Mouse (Mus musculus) frontal cortex, postnatal 36 days (tissue): ENCODE measurements around the gene Rpusd1.
A peak's percentile ranks its signal among the peaks of the same experiment; 100 is the strongest.
"Not testable (repeated sequence)": the region's sequence is repeated elsewhere in the genome, so short reads cannot be mapped to it uniquely, and the experiment has no call there.

Source experiments
- DNase-seq, 2 experiments: peaks; one replicate each; pipeline ENCODE4 v3.0.0; 2022; ENCODE audit warnings: low spot score in 2 of 2

Gene Rpusd1

DNA sequence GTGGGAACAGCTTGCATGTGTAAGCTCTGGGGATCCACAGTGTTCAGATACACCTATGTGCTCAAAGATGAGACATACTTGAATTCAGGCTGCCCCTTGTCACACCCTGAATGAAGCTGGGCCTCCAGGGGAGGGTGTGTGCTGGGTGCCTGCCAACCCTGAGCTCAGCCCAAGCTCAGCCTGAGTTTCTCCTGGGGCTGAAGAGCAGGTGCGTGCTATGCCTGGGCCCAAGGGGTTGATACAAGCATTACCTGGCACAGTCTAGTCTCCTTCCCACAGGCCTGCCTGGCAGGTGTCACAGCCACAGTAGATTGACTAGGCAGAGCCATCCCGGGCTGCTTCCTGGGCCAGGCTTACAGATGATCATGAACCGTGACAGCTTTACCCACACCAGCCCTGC is 8.3 kb downstream of the Rpusd1 start, which contains the start of gene Mslnl:
Gene Mslnl (plus strand): TSS at position 298 of the 400 bp plus-strand sequence.
- DNase-seq, result no peak

DNA sequence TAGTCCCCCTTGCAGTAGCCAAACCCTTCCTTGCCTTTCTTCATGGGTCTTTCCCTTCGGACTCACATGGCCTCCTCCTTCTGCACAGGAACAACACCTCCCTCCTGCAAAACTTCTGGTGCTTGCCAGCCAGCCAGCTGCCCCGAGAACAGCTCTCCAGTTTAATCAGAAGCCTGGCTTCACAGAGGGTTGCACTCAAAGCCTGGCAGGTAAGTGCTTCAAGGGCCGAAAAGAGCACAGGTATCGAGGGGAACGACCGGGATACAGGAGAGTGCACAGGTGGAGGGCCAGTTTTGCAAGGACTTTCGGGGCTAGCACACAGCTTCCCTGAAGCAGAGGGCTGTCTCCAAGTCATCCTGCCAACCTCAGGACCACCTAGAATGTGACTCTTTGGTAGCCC is 11.4 kb downstream of the Rpusd1 start:
- no peak for DNase-seq

DNA sequence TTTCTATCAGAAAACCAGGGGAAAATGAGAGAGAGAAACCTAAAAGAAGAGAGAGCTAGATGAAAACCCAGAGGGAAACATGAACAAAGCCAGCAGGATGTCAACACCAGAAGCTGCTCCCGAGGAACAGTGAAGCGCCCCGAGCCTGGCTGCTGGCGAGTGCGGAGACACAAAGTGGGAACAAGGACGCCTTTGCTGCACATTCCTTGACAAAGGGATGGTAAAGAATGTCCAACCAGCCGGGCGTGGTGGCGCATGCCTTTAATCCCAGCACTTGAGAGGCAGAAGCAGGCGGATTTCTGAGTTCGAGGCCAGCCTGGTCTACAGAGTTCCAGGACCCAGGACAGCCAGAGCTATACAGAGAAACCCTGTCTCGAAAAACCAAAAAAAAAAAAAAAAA is 14.0 kb downstream of the Rpusd1 start:
- not testable (repeated sequence) for DNase-seq

DNA sequence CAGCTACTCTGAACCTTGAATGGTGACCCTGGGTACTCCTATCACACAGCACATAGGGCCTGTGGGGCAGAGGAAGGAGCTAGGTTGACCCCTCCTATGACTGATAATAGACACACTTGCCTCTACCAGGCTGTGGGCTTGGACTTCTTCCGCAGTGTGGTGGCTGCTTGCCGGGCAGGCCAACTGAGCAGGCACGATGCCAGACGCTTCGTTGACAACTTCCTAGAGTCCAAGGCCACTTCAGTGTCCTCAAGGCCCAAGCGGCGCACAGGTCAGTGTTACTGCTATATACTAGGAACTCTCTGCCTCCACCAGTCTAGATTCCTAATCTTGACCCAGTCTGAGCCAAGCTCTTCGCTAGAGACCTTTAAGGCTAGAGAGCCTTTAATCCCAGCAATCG is 16.4 kb downstream of the Rpusd1 start:
- no peak for DNase-seq

DNA sequence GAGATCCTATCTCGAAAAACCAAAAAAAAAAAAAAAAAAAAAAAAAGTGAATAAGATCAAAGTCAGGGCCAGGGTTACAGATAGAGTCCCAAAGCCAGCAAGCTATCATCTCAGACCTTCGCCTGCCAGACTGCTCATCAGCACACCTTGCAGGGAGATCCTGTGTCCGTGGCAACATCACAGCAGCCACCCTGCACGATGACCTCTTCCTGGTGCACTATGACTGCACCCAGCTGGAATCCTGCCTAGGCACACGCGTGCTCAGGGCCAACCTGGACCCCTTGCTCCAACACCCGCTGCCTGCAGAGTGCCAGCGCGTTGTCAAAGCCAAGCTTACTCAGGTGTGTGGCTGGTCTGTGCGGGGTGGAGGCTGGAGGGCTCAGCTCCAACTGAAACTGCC is 16.8 kb downstream of the Rpusd1 start:
- no peak for DNase-seq

DNA sequence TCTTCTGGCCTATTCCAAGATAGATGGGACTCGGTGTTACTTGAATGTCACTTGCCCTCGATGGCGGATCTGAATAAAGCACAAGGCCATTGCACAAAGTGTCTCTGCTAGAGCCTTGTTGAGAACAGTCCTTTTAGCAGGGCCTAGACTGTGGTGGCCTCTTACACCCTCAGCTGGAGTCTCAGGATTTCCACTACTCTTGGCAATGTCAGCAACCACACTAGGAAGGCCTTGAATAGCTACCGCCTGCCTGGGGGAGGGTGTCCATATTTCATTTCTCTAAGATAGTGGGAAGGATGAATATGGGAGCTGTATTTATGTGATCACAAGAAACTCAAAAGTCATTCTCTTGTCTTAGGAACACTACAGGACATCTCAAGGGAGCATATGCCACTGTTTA is 20.8 kb downstream of the Rpusd1 start:
- DNase-seq, result no peak

DNA sequence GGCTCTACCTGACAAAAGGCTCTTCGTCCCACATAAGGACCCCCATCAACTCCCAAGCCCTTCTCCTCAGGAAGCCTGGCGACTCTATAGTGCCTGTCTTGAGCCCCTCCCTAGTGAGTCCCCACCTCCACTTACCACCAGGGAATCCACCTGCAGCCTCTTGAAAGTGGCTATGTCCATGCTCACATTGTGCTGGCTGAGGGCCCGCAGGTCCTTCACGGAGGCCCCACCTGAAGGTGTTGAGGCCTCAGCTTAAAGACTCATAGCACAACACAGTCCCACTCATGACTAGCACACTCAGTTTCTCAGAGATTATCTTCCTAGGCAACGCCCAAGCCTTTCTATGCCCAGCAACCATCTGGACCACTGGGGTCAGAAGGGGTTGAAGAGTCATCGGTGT is 21.8 kb downstream of the Rpusd1 start:
- DNase-seq, result no peak

DNA sequence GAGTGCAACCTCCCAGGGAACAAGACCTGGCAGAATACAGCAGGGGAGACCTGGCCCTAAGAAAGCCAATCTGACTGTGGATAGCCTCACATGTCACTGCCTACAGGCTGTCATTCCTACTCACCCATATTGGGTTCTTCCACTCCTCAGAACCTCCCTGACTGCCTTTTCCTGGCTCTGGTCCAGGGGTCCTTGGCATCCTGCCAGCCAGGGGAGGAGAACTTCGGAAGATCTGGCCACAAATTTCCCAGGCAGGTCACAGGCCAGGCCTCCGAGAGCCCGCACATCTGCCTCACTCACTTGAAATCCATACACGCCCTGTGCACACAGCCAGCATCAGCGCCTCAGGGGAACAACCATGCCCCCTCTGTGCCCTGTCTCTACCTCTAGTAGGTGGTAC is 24.0 kb downstream of the Rpusd1 start:
- DNase-seq, result peak in 1 of 2 experiments; percentile 21

DNA sequence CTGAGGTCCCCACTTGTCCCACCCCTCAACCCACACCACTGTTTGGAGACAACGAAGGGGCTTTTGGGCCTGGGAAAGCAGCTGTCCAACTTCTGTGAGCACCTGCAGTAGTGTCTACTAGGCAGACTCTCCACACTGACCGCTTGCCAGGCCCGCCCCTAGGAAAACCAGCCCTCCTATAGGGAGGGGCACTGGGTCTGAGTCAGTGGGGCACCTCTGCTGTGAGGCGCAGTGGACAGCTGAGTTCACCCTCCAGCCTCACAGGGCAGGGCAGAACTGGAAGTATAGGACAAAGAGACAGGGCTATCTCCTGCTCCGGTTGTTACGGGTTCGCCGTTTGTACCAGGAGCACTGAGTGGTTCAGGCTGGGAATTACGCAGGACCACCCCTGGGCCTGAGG is 26.8 kb downstream of the Rpusd1 start, which contains the start of gene Msln:
Gene Msln (minus strand): TSS at position 138 of the 400 bp plus-strand sequence.
- no peak for DNase-seq

DNA sequence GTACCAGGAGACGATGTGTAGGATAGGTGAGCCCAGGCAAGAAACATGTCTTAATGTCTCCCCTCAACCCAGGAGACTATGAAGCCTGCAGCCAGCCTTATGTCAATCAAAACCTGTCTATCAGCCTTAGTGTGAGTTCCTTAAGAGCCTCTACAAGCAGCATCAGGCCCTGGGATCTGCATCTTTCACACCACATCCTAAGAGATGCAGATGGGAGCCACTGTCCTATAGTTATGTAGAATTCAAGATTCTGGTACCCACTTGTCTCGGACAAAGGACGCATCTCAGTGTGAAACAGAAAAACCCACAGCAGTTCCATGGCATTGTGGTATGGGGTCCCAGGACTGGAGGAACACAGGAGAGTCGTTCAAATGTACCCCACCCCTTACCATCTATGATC is 27.6 kb downstream of the Rpusd1 start:
- no peak for DNase-seq

DNA sequence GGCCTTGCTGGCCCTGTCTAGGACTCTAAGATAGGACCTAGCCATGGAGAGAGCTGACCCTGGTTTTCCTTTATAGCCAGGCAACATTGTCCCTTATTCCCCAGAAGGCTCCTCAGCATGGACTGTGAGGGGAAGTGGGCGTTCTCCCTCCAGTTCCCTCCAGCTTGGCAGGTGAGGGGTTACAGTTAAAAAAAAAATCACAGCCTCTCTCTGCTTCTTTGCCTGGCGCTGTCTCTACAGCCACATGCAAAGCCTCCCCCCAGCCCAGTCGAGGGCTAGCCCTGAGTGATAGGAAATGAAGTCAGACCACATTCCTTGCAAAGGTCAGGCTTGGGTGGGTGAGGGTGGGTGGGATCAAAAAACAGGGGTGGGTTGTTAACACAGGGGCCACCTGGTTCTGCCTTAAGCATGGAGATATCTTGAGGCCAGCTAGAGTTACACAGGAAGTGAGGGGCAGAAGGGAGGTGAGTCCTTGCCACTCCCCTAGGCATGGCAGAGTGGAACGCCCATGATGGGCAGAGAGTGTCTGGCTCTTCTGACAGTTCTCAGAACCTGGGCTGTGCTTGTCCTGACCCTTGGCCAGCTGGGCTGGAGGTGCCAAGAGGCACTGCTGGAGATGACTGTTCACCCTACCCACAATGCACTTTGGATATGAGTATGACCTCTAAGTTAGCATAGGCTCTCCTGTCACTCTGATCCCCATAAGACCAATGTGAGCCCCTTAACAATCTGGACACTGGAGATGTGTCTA is 28.3 kb downstream of the Rpusd1 start:
- no peak for DNase-seq

DNA sequence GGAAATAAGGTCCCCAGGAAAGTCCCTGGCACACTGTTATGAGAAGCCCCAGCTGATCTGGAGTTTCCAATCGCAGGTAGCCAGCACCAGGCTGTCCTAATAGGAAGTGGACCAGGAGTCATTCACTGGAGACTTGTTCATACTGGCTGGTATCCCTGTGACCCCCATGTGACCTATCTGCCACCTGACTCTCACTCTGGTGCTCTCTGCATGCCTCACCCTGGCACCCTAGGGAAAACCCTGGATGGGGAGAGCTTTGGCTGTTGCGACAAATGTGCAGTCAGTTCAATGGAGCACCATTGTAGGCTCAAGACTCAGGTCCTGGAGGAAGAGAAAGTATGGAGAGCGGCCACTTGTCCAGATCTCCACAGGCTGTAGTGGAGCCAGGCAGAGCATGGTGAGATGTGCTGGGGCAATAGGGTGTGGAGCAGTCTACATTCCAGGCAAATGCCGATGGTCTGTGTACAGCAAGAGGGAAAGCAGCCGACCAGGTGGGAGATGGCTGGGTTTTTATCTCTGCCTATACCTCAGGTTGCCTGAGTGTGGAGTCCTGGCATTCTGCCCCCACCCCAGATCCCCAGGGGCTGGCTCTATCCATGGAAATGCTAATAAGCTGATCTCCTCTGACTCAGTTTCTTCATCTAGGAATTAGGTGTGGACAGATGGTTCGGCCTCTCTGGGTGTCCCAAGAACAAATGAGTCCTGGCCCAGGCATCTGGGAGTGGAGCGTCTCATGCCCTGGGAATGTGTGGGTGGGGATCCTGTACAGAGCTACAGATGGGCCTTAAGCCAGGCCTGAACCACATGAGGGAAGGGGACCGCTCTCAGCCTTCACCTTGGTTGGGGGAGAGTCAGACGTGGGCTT is 29.1 kb downstream of the Rpusd1 start:
- no peak for DNase-seq

DNA sequence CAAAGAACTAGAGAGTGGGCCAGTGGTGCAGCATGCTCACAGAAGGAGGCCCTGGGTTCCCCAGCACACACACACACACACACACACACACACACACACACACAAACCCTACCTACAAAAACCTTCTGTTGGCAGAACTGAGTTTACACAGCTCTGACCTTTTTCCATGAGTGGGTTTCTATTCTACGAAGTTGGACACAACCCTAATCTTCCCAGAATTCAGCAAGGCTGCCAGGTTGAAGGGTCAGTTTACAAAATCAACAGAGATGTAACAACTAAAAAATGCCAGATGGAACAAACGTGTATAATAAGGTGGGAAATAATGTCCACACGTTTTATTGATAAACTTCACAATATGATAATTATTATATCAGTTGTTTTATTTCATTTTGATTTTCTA is 30.2 kb downstream of the Rpusd1 start:
- DNase-seq, result no peak

DNA sequence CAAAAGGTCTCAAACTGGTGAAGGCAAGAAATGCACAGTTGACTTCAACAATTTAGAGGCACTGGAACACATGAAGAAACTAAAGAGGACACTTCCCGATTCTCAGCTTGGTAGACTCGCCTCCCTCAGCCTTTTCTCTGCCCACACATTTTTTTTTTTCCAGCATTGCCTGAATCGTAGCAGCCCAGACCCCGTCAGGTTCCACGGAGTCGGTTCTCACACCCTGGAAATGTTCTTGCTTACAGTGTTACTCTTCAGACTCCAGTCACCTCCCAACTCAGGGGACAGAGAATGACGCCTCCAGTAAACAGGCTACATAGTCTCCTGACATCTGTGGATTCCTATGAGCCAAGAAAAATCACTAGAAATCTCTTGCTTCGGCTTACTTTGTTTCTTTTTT is 32.7 kb downstream of the Rpusd1 start:
- DNase-seq, result peak; percentile 36 to 46

DNA sequence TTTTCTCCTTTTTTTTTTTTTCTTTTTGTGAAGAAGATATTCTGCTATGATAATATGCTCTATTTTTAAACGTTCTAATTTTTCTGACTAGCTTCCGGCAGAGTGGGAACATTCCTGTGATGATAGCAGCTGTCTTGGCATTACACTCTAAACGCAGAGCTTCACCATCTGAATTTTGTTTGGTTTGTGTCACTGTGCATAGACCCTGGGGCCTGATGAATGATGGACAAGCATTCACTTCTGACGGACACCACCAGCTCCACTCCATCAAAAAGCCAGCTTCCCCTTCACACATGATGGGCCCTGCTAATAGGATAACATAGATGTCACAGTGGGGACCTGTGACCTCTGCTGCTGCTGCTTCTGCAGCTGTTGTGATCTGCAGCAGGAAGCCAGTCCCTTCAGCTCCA is 34.1 kb downstream of the Rpusd1 start:
- DNase-seq, result peak; percentile 31 to 71

DNA sequence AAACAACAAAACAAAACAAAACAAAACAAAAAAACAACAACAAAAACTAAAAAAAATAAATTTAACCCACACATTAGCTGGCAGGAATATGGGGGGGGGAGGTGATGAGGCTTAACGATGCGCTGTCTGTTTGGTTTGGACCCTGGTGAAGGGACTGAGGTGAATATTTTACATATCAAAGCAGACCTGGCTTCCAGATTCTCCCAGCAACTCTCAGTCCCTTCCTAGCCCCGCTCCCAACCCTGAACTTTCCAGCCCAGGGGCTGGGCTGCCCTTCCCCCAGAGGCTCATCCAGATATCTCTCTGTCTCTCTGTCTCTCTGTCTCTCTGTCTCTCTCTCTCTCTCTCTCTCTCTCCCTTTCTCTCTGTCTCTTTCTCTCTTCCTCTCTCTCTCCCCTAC is 35.1 kb downstream of the Rpusd1 start:
- DNase-seq, result no peak

DNA sequence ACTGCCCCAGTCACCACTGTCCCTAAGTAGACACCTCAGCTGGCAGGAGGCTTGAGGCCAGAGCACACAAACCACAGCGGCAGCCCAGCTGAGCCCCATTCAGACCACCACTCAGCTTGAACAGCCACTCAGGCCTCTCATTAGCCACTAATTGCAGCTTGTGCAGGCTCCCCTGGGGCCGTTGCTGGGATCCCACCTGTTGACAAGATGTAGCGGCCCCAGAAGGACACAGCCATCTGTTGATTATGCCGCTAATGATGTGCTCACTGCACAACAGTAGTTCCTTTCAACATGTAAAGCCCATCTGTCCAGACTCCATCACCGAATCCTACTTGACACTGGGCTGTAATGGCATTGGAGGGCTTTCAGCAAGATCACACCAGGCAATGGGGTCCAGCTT is 38.4 kb downstream of the Rpusd1 start:
- DNase-seq, result no peak

DNA sequence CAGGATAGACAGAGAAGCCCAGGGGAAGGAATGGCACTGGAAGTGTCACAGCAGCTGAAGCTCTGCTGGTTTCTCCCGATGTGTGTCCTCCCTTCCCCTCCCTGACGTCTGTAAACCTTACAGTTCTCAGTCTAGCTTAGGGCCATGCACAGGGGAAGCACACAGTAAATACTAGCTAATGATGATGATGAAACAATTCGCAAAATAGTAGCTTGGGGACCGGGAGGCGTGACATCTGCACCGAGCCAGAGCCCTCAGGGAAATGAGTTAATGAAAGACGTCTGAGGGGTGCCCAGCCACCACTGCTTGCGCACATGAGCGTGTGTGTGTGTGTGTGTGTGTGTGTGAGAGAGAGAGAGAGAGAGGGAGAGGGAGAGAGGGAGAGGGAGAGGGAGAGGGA is 41.9 kb downstream of the Rpusd1 start:
- DNase-seq, result no peak

DNA sequence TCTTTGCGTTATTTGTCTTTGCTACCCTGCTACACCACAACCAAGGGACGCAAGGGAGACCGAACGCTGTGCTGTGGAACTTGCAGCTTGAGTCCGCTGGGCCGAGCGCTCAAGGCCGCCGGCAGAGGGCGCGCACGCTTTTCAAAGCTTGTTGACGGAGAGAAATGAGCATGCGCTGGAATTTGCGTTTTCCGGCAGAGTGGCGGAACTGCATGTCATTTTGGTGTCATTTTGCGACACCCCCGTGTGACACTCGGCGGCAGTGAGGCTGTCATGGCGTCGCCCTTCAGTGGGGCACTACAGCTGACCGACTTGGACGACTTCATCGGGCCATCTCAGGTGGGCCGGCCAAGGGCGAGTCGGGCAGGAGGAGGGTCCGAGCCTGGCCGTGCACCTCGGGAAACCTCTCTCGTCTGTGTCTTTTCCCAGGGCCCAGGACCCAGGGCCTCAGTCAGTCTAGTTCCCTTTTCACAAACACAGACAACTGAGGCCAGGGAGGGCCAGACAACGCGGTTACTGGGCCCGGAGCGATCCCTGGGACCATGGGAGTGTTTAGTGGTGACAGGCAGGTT is 46.2 kb downstream of the Rpusd1 start, which contains the start of gene Narfl:
Gene Narfl (plus strand): TSS at position 228 of the 572 bp plus-strand sequence.
- peak; percentile 99 for DNase-seq

DNA sequence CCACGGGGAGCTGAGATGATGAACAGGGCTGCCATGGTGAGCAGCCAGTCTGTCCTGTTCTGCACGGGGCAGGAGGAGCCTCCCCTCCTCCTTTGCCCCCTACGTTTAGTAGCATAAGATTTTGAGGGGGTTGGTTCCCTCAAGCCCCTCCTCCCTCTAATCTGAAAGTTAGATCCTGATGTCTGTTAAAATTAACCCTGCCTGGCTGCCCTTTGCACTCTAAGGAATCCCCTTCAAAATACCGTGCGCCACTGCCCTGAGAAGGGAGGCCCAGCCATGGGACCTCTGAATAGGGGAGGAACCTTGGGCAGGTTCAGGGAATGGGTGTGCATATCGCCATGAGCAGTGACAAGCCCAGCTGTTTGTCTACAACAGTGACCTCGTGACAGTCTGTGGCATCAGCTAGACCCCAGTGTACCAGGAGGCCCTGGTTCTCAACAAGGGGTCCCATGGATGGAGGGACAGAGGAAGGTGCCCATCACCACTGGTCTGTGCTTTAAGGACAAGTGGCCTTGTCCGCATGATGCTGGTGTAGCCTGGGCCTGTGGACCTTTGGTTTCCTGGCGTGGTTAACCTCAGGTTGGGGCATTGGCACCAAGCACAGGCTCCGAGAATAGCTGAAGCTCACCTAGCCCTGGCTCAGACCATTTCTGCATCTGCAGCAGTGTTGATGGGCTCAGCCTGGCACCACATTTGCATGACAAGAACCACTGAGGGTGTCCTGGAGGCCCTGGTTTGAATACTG is 48.0 kb downstream of the Rpusd1 start:
- DNase-seq, result no peak

DNA sequence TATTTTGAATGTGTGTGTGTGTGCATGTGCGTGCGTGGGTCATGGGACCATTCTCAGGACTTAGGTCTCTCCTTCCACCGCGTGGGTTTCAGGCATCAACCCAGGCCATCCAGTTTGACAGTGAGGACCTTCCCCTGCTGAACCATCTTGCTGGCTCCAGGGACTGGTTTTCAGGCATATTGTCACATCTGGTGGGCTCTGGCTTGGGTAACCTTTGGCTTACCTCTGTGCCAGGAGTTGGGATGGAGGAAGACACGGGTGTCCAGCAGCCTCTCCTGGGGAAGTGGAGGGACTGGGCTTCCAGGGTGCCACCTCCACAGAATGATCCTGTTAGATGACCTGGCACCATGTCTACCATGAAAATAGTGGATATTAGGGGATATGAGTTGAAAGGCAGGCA is 50.5 kb downstream of the Rpusd1 start:
- DNase-seq, result no peak
